Mouse (Mus musculus) G1E (cell line): ENCODE measurements around the gene Pcgf6. TPM values are rescaled to one million over a fixed set of nuclear protein-coding genes. Genes with fewer than 3 reads are reported as not detected.

Experiments used
- ATAC-seq: 2 replicates; pipeline ENCODE4 v1.8.0; 2016; ENCODE audit warnings: mild to moderate bottlenecking; ENCODE audit not compliant: insufficient number of reproducible peaks, poor library complexity, low FRiP score, severe bottlenecking; ENCODE audit errors: extremely low read depth
- DNase-seq: peaks from one replicate; pipeline ENCODE4 v3.0.0; 2012; ENCODE audit warnings: low spot score
- H3K27me3 ChIP-seq: 2 replicates; pipeline ENCODE4 v1.6.1; 2012; ENCODE audit warnings: mild to moderate bottlenecking, low read length, inconsistent platforms; ENCODE audit not compliant: insufficient read depth
- H3K36me3 ChIP-seq: replicated peaks from 2 replicates; pipeline ENCODE3; 2012; ENCODE audit warnings: mild to moderate bottlenecking, inconsistent platforms
- H3K4me1 ChIP-seq: 2 replicates; pipeline ENCODE4 v1.6.1; 2012; ENCODE audit warnings: low read depth, low read length, inconsistent platforms, mixed read lengths; ENCODE audit not compliant: insufficient read depth
- H3K4me3 ChIP-seq: 2 replicates; pipeline ENCODE4 v1.5.1; 2012; ENCODE audit warnings: low read depth, mild to moderate bottlenecking, inconsistent platforms, low read length, moderate library complexity, mixed read lengths
- H3K9me3 ChIP-seq: replicated peaks from 2 replicates; pipeline ENCODE4 v1.6.1; 2012; ENCODE audit warnings: inconsistent platforms
- CTCF ChIP-seq: IDR thresholded peaks from 2 replicates; pipeline ENCODE4 v1.5.1; 2012; ENCODE audit warnings: low read depth, low read length, inconsistent platforms, mixed read lengths
- GATA1 ChIP-seq: IDR thresholded peaks from 2 replicates; pipeline ENCODE4 v1.6.1; 2012; ENCODE audit warnings: borderline replicate concordance, low read length, inconsistent platforms, mixed read lengths
- GATA2 ChIP-seq: IDR thresholded peaks from 2 replicates; pipeline ENCODE4 v1.6.1; 2012; ENCODE audit warnings: low read depth, low read length, inconsistent platforms, borderline replicate concordance
- POLR2AphosphoS5 ChIP-seq: IDR thresholded peaks from 2 replicates; pipeline ENCODE4 v1.6.1; 2012; ENCODE audit warnings: low read depth, low read length, inconsistent platforms; ENCODE audit not compliant: insufficient replicate concordance
- TAL1 ChIP-seq: conservative IDR thresholded peaks from 2 replicates; pipeline ENCODE4 v1.6.1; 2012; ENCODE audit warnings: low read depth, low read length, inconsistent platforms, mixed read lengths
- polyA plus RNA-seq: library from polyadenylated mRNA; stranded (reverse); fragments of >175 nt; gene quantifications from 2 replicates; pipeline ENCODE4 v1.2.3, GENCODE M21; 2012
- total RNA-seq, 2 experiments: library from RNA; stranded (forward) in 1 of 2; stranded (reverse) in 1 of 2; fragments of 200-1000 nt in 1 of 2; fragments of >200 nt in 1 of 2; fragmentation: Nextera tagmentation in 1 of 2; gene quantifications; 2 replicates each; pipeline ENCODE4 v1.2.3; 2014 to 2017

Gene Pcgf6
- total and polyA plus RNA-seq, 3 experiments, result 14.7 to 22.7 (median 16.9) TPM

- no peaks in the 10 kb centered on the region for H3K4me1 ChIP-seq
- DNase-seq (no peak), ATAC-seq (no peak)
- TF ChIP-seq CTCF, result no peak
- no peak for TF ChIP-seq TAL1
- TF ChIP-seq GATA1, result no peak
- no peak for TF ChIP-seq POLR2AphosphoS5
- no peak for TF ChIP-seq GATA2
- H3K9me3 ChIP-seq, result peaks cover 22% of the 10 kb centered on the region
- H3K36me3 ChIP-seq, result no peaks in the 10 kb centered on the region
- H3K4me3 ChIP-seq, result no peak overlapping the region
- peaks cover 13% of the 10 kb centered on the region for H3K27me3 ChIP-seq
Observed at GRCm38 (mm10) chr19:47018330-47018729, 32.4 kb downstream of the Pcgf6 start.

GRCm38 (mm10) chr19:47017831-47018230 lies 32.9 kb downstream of the Pcgf6 start:
- no peaks in the 10 kb centered on the region for H3K36me3 ChIP-seq
- H3K4me1 ChIP-seq, result no peaks in the 10 kb centered on the region
- no peak overlapping the region for H3K4me3 ChIP-seq
- TF ChIP-seq CTCF, result no peak
- ATAC-seq (no peak), DNase-seq (no peak)
- H3K27me3 ChIP-seq, result peaks cover 9% of the 10 kb centered on the region; the same call in 1 of the 2 replicates
- peaks cover 22% of the 10 kb centered on the region for H3K9me3 ChIP-seq

- peaks cover 22% of the 10 kb centered on the region for H3K9me3 ChIP-seq
- ATAC-seq, result no peak
- H3K4me1 ChIP-seq, result no peaks in the 10 kb centered on the region
- peaks cover 11% of the 10 kb centered on the region; the same call in 1 of the 2 replicates for H3K27me3 ChIP-seq
- peak; percentile 52 for DNase-seq
- H3K36me3 ChIP-seq, result no peaks in the 10 kb centered on the region
- no peak overlapping the region for H3K4me3 ChIP-seq
- no peak for TF ChIP-seq GATA1
- no peak for TF ChIP-seq CTCF
- TF ChIP-seq TAL1, result no peak
- TF ChIP-seq GATA2, result no peak
- no peak for TF ChIP-seq POLR2AphosphoS5
Observed at GRCm38 (mm10) chr19:47016487-47016886, 34.2 kb downstream of the Pcgf6 start.

GRCm38 (mm10) chr19:47015965-47016364 lies 34.7 kb downstream of the Pcgf6 start:
- no peak for DNase-seq
- H3K4me1 ChIP-seq, result no peaks in the 10 kb centered on the region
- H3K36me3 ChIP-seq, result no peaks in the 10 kb centered on the region
- TF ChIP-seq GATA1, result no peak
- no peak for TF ChIP-seq GATA2
- TF ChIP-seq TAL1, result no peak
- TF ChIP-seq POLR2AphosphoS5, result no peak
- no peak for TF ChIP-seq CTCF
- ATAC-seq, result no peak
- H3K4me3 ChIP-seq, result no peak overlapping the region
- H3K27me3 ChIP-seq, result peaks cover 11% of the 10 kb centered on the region; the same call in 1 of the 2 replicates
- peaks cover 22% of the 10 kb centered on the region for H3K9me3 ChIP-seq

GRCm38 (mm10) chr19:47015396-47015795 lies 35.3 kb downstream of the Pcgf6 start:
- no peak for DNase-seq
- Histone ChIP-seq H3K36me3 (no peaks in the 10 kb centered on the region), H3K4me1 (no peaks in the 10 kb centered on the region), H3K27me3 (peaks cover 11% of the 10 kb centered on the region; the same call in 1 of the 2 replicates), H3K9me3 (peaks cover 22% of the 10 kb centered on the region), H3K4me3 (peak overlapping the region; percentile 45)
- TF ChIP-seq GATA2 (no peak), GATA1 (no peak), TAL1 (no peak), CTCF (no peak), POLR2AphosphoS5 (no peak)
- ATAC-seq, result no peak

GRCm38 (mm10) chr19:47014447-47015381 lies 36.0 kb downstream of the Pcgf6 start, which contains the start of the genes Ina and Nt5c2:
Ina (plus strand) TSS chr19:47014698.
Nt5c2 (minus strand) TSS chr19:47015153.
- Histone ChIP-seq H3K4me3 (peak within 1 kb of the TSS; percentile 45), H3K27me3 (peaks cover 11% of the 10 kb centered on the region), H3K9me3 (peaks cover 22% of the 10 kb centered on the region), H3K4me1 (no peaks in the 10 kb centered on the region), H3K36me3 (no peaks in the 10 kb centered on the region)
- TF ChIP-seq GATA1, result no peak
- no peak for TF ChIP-seq CTCF
- no peak for TF ChIP-seq TAL1
- TF ChIP-seq POLR2AphosphoS5, result no peak
- TF ChIP-seq GATA2, result no peak
- DNase-seq (no peak), ATAC-seq (no peak)
